Mouse (Mus musculus) heart, adult 2 months (tissue): ENCODE data around the gene Pum1.

Source experiments
- CTCF ChIP-seq: fragments of 200-600 bp; IDR thresholded peaks from 2 replicates; pipeline ENCODE4 v1.8.1; 2022; ENCODE audit warnings: antibody characterized with exemption, mild to moderate bottlenecking, moderate library complexity
- POLR2A ChIP-seq: fragments of 200-500 bp; IDR thresholded peaks from 2 replicates; pipeline ENCODE4 v1.6.1; 2011; ENCODE audit warnings: mild to moderate bottlenecking, low read depth, low read length, control low read depth; ENCODE audit not compliant: insufficient read depth

DNA sequence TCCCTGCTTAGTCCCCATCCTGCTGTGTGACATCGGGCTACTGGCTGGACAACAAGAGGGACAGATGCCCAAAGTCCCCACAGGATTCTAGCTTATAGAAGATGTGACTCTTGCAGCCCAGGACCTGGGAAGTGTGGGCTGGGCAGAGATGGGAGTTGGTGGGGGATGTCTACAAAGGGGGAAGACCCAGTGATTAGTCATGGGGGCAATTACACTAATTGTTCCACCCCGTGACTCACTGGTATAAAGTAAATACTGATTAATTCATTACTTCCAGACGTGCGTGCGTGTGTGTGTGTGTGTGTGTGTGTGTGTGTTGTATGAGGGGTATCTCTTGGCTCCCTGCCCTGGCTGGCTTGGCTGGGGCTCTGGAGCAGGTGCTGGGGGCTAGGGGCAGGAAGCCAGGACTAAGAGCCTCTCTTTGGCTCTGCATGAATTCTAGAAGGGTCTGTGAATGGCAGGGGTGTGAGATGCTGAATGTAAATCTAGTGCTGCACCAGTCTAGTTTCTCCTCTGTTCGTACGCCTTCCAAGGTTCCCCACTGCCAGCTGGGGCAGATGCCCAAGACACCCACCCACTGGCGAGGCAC is 151.7 kb downstream of the Pum1 start:
- TF ChIP-seq CTCF (no peak), POLR2A (no peak)
